Mouse (Mus musculus): ENCODE data around the gene Nrbp1. TPM values are rescaled to one million over a fixed set of nuclear protein-coding genes. Genes with fewer than 3 reads are reported as not detected.

Nrbp1 gene
- total and polyA plus RNA-seq, 2 experiments from 2014 or later = 104 to 120 TPM

DNA sequence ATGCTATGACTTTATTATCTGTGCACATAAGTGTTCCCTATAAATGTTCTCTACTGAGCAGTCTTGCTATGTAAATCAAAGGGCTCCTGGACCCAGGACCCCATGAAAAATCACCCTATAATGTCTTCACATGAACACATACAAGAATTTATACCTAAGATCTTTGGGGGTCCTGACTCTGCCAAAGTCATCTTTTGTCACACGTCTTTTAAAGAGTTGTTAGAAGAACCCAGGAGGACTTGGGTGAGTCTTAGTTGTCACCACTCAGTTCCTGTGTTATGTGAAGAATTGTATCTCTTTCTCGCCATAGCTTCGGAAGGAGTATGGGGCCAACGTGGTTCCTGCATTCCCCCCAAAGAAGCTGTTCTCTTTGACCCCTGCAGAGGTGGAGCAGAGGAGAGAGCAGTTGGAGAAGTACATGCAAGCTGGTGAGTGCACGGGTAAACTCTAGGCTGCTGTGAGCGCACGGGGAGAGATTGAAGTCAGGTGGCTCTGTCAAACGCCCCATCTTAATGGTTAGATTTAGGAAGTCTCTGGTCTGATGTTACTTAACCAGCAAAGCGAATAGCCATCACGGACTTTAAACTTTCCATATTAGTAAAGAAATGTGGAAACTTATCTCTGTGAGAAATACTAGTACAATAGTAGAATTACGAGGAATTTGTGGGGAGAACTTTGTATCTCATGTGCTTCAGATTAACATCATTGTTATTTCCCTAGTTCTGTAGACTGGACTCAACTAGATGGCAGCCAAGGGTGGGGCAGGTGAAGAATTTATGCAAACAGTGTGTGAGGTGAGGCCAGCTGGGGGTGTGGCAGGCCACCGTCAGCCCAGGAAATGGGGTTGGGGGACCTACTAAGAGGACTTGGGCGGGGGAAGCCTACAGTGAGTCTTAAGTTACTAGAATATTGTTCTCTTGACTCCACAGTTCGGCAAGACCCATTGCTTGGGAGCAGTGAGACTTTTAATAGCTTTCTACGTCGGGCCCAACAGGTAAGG, 45.9 kb upstream of the Nrbp1 start:
- Histone ChIP-seq H3K36me3 (replicated peaks; ENCODE audit: control insufficient read depth, insufficient read depth, low read length) (peaks cover 64% of the 10 kb centered on the region), H3K9ac (replicated peaks; ENCODE audit: low read depth, low read length) (0 out of 2 replicates have a peak overlapping the region, but pooled peaks have one; percentile 90), H3K4me1 (ENCODE audit: control insufficient read depth, insufficient read depth) (peaks cover 15% of the 10 kb centered on the region), H3K9me3 (replicated peaks; ENCODE audit: control insufficient read depth, low read length) (no peaks in the 10 kb centered on the region), H3K27ac (ENCODE audit: low read depth) (no peak overlapping the region), H3K4me2 (ENCODE audit: low read depth, low read length) (peak overlapping the region; percentile 78), H3K27me3 (ENCODE audit: control insufficient read depth, insufficient read depth, low read length) (no peaks in the 10 kb centered on the region), H3K4me3 (ENCODE audit: low read depth, low read length) (no peak overlapping the region)
- ATAC-seq (ENCODE audit: insufficient read depth, low read depth) = no peak
- TF ChIP-seq CTCF (IDR thresholded peaks at IDR 0.05; ENCODE audit: low read depth) = no peak
- TF ChIP-seq EP300 (IDR thresholded peaks at IDR 0.05; ENCODE audit: low read depth) = no peak
- WGBS = 92% methylated on average over 16 of the region's 16 CpGs
- DNase-seq (ENCODE audit: low spot score) = no peak

- 82% methylated on average over 4 of the region's 4 CpGs for WGBS
- ATAC-seq (ENCODE audit: insufficient read depth, low read depth) = no peak
- no peak overlapping the region for H3K9ac ChIP-seq (replicated peaks; ENCODE audit: low read depth, low read length)
- H3K36me3 ChIP-seq (replicated peaks; ENCODE audit: control insufficient read depth, insufficient read depth, low read length) = peaks cover 63% of the 10 kb centered on the region
- H3K4me1 ChIP-seq (ENCODE audit: control insufficient read depth, insufficient read depth) = peaks cover 15% of the 10 kb centered on the region
- H3K27ac ChIP-seq (ENCODE audit: low read depth) = no peak overlapping the region
- DNase-seq (ENCODE audit: low spot score) = no peak
- H3K27me3 ChIP-seq (ENCODE audit: control insufficient read depth, insufficient read depth, low read length) = no peaks in the 10 kb centered on the region
- H3K4me3 ChIP-seq (ENCODE audit: low read depth, low read length) = no peak overlapping the region
- TF ChIP-seq CTCF (IDR thresholded peaks at IDR 0.05; ENCODE audit: low read depth) (no peak), EP300 (IDR thresholded peaks at IDR 0.05; ENCODE audit: low read depth) (no peak)
- H3K4me2 ChIP-seq (ENCODE audit: low read depth, low read length) = no peak overlapping the region
- H3K9me3 ChIP-seq (replicated peaks; ENCODE audit: control insufficient read depth, low read length) = 0 out of 2 replicates have a peak, but pooled peaks cover 4% of the 10 kb centered on the region
These were observed 45.0 kb upstream of the Nrbp1 start for GRCm38 (mm10) chr5:31195671-31196070.

- Histone ChIP-seq H3K36me3 (replicated peaks; ENCODE audit: control insufficient read depth, insufficient read depth, low read length) (peaks cover 58% of the 10 kb centered on the region), H3K9ac (replicated peaks; ENCODE audit: low read depth, low read length) (no peak overlapping the region), H3K27ac (ENCODE audit: low read depth) (no peak overlapping the region), H3K9me3 (replicated peaks; ENCODE audit: control insufficient read depth, low read length) (0 out of 2 replicates have a peak, but pooled peaks cover 4% of the 10 kb centered on the region), H3K27me3 (ENCODE audit: control insufficient read depth, insufficient read depth, low read length) (no peaks in the 10 kb centered on the region), H3K4me1 (ENCODE audit: control insufficient read depth, insufficient read depth) (peaks cover 15% of the 10 kb centered on the region), H3K4me2 (ENCODE audit: low read depth, low read length) (no peak overlapping the region), H3K4me3 (ENCODE audit: low read depth, low read length) (no peak overlapping the region)
- 90% methylated on average over 10 of the region's 10 CpGs for WGBS
- no peak for ATAC-seq (ENCODE audit: insufficient read depth, low read depth)
- TF ChIP-seq CTCF (IDR thresholded peaks at IDR 0.05; ENCODE audit: low read depth) (no peak), EP300 (IDR thresholded peaks at IDR 0.05; ENCODE audit: low read depth) (no peak)
- DNase-seq (ENCODE audit: low spot score) = no peak
These were observed 44.5 kb upstream of the Nrbp1 start for GRCm38 (mm10) chr5:31196207-31196606.

DNA sequence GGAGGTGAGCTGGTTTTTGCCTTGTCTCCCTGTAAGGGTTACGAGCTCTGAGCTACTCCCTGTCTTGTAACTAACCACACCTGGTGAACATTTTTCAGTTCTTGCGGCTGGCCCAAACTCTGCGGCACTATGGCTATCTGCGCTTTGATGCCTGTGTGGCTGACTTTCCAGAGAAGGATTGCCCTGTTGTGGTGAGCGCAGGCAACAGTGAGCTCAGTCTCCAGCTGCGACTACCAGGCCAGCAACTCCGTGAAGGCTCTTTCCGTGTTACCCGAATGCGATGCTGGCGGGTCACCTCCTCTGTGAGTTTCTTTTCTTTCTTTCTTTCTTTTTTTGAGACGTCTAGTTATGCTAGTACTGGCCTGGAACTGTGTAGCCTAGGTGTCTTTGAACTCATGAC, 43.6 kb upstream of the Nrbp1 start:
- no peak for ATAC-seq (ENCODE audit: insufficient read depth, low read depth)
- no peak overlapping the region for H3K4me2 ChIP-seq (ENCODE audit: low read depth, low read length)
- H3K27me3 ChIP-seq (ENCODE audit: control insufficient read depth, insufficient read depth, low read length) = no peaks in the 10 kb centered on the region
- no peak overlapping the region for H3K4me3 ChIP-seq (ENCODE audit: low read depth, low read length)
- peaks cover 14% of the 10 kb centered on the region for H3K4me1 ChIP-seq (ENCODE audit: control insufficient read depth, insufficient read depth)
- TF ChIP-seq EP300 (IDR thresholded peaks at IDR 0.05; ENCODE audit: low read depth) (no peak), CTCF (IDR thresholded peaks at IDR 0.05; ENCODE audit: low read depth) (no peak)
- WGBS = 94% methylated on average over 12 of the region's 12 CpGs
- peaks cover 58% of the 10 kb centered on the region for H3K36me3 ChIP-seq (replicated peaks; ENCODE audit: control insufficient read depth, insufficient read depth, low read length)
- H3K9ac ChIP-seq (replicated peaks; ENCODE audit: low read depth, low read length) = no peak overlapping the region
- no peak for DNase-seq (ENCODE audit: low spot score)
- H3K9me3 ChIP-seq (replicated peaks; ENCODE audit: control insufficient read depth, low read length) = 0 out of 2 replicates have a peak, but pooled peaks cover 4% of the 10 kb centered on the region
- no peak overlapping the region for H3K27ac ChIP-seq (ENCODE audit: low read depth)

DNA sequence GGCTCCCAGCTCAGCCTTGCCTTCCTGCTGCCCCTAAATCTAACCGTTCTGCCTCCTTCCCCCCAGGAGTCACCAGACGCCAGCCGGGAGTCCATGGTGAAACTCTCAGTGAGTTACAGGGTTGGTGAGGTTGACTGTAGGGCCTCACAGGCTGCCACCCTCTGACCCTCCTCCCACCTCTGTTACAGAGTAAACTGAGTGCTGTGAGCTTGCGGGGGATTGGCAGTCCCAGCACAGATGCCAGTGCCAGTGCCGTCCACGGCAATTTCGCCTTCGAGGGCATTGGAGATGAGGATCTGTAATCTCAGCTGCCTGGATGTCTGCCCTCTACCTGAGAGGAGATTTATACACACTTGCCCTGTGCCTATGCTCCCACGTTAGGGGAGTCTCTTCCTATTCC, 42.5 kb upstream of the Nrbp1 start:
- Histone ChIP-seq H3K27ac (ENCODE audit: low read depth) (no peak overlapping the region), H3K4me3 (ENCODE audit: low read depth, low read length) (no peak overlapping the region), H3K9me3 (replicated peaks; ENCODE audit: control insufficient read depth, low read length) (0 out of 2 replicates have a peak, but pooled peaks cover 4% of the 10 kb centered on the region), H3K4me1 (ENCODE audit: control insufficient read depth, insufficient read depth) (peaks cover 16% of the 10 kb centered on the region), H3K27me3 (ENCODE audit: control insufficient read depth, insufficient read depth, low read length) (no peaks in the 10 kb centered on the region), H3K4me2 (ENCODE audit: low read depth, low read length) (no peak overlapping the region), H3K36me3 (replicated peaks; ENCODE audit: control insufficient read depth, insufficient read depth, low read length) (peaks cover 62% of the 10 kb centered on the region), H3K9ac (replicated peaks; ENCODE audit: low read depth, low read length) (no peak overlapping the region)
- no peak for TF ChIP-seq CTCF (IDR thresholded peaks at IDR 0.05; ENCODE audit: low read depth)
- TF ChIP-seq EP300 (IDR thresholded peaks at IDR 0.05; ENCODE audit: low read depth) = no peak
- DNase-seq (ENCODE audit: low spot score) = no peak
- ATAC-seq (ENCODE audit: insufficient read depth, low read depth) = no peak
- 77% methylated on average over 9 of the region's 9 CpGs for WGBS

Data from heart, postnatal 0 days (tissue).